Mouse (Mus musculus): Measurements from ENCODE around the gene Cab39. TPM values are rescaled to one million over a fixed set of nuclear protein-coding genes. Genes with fewer than 3 reads are reported as not detected.

Cab39 gene
- total RNA-seq, 2 experiments from 2014 or later = 133 to 143 TPM

DNA sequence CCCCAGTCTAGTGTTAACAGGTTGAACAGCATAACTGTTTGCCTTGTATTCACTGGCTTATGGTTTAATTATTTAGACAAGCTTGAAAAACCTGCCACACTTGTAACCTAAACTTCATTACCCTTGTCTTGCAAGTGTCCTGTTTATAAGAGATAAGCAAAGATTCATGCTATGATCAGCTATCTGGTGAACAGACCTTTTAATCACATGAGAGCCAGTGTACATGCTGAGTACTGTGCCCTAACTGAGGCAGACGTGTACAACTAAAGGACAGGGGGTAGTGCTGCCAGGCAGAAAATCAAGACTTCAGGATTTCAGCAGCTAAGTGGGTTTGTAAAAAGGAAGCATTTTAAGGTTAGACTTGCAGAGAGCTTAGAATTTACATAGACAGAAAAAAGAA, 46.5 kb downstream of the Cab39 start:
- intact Hi-C loops (cut with DNase I) = loop anchor here (5.0 kb wide), 1 partner anchor 47 kb away; the partner anchor contains the start of gene Cab39

GRCm38 (mm10) chr1:85840421-85840820, 47.2 kb downstream of the Cab39 start:
- DNase-seq (ENCODE audit: low spot score in 2 of 2) = no peak
- intact Hi-C loops (cut with DNase I) = loop anchor here (5.0 kb wide), 1 partner anchor 48 kb away; the partner anchor contains the start of gene Cab39

More for the DNA sequence above, 46.5 kb downstream of the Cab39 start:
- DNase-seq (ENCODE audit: low spot score in 2 of 2) = no peak

- intact Hi-C loops (cut with DNase I) = loop anchor here (5.0 kb wide), 1 partner anchor 50 kb away; the partner anchor contains the start of gene Cab39
- peak in 1 of 2 experiments; percentile 52 for DNase-seq (ENCODE audit: low spot score in 2 of 2)
Measured at GRCm38 (mm10) chr1:85842251-85842650, 49.0 kb downstream of the Cab39 start.

DNA sequence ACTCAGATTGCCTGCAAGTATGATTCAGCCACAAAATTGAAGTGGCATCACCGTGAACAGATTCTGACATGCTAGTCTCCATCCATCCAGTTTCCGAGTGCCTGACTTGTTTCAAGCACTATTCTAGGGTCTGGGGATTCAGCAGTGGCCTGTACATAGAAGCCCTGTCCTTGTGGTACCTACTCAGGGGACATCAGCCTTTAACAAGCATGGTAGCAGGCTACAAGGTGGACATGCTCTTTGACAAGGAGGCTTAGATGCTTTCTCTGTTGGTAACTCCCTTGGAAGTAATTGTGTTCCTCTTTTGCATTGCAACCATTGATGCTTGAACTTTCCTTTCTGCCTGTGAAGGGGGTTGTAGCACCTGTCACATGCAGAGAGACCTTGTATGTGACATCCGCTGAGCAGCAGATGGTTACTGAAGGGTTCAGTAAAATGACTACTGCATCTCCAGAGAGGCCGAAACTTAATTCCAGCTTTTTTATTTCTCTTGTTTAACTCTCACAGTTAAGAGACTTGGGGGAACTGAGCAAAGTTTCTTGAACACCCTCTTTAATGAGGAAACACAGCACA, 50.1 kb downstream of the Cab39 start:
- no peak for DNase-seq (ENCODE audit: low spot score in 2 of 2)
- intact Hi-C loops (cut with DNase I) = loop anchor here (5.0 kb wide), 1 partner anchor 51 kb away; the partner anchor contains the start of gene Cab39

DNA sequence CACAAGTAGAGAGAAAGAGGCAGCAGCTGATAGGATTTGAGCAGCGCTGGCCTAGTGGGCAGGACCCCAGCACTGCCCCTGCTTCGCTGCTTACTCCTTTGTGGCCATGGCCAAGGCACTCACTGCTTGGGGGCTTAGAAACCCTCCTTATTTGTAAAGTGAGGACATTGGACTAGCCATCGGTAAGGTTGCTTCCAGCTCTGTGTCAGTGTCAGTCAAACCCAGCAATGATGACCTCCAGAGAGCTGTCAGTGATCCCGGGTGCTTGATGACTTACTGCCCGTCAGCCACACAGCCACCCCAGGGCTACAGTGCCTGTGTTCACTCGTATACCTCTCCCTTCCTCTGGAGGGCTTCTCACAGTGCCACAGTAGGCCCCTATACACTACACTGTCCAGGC, 51.7 kb downstream of the Cab39 start:
- intact Hi-C loops (cut with DNase I) = loop anchor here (5.0 kb wide), 1 partner anchor 53 kb away; the partner anchor contains the start of gene Cab39
- DNase-seq (ENCODE audit: low spot score in 2 of 2) = no peak

DNA sequence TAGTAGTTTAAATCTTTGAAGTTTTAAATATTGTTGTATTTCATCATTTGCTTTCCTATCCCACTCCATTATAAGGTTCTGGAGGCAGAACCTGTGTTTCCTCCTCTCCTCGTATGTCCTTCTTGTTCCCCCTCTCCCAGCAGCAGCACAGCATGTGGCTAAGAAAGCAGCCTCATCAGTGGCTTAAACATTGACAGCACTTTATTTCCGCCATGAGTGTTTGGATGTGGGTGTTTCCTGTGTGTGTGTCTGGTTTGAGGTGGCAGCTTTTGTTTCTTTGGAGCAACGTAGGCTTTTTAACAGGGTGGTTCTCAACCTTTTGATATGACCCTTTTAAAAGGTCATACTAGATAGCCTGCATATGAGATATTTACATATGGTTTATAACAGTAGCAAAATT, 52.2 kb downstream of the Cab39 start:
- intact Hi-C loops (cut with DNase I) = no loop called here
- no peak for DNase-seq (ENCODE audit: low spot score in 2 of 2)

GRCm38 (mm10) chr1:85849016-85849415, 55.8 kb downstream of the Cab39 start:
- DNase-seq (ENCODE audit: low spot score in 2 of 2) = no peak
- intact Hi-C loops (cut with DNase I) = no loop called here

DNA sequence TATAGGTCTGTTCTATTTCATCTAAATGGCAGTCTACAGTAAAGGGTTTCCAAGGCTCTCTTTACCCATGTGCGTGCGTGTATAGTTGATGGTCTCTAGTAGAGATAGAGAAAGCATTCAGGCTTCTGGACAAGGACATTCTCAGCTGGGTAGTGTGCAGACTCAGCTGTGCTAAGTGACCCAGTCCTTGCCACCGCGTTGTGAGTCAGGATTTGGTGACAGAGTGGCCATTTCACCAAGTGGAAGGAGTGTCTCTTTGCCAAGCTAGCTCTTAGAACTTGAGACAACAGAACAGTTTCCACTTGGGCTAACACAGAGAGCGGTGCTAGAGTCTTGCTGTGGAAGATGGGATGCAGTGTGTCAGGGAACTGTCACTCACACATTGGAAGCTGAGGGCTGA, 57.6 kb downstream of the Cab39 start:
- no peak for DNase-seq (ENCODE audit: low spot score in 2 of 2)
- intact Hi-C loops (cut with DNase I) = loop anchor here (5.0 kb wide), 1 partner anchor 81 kb away; no protein-coding TSS in a partner anchor

DNA sequence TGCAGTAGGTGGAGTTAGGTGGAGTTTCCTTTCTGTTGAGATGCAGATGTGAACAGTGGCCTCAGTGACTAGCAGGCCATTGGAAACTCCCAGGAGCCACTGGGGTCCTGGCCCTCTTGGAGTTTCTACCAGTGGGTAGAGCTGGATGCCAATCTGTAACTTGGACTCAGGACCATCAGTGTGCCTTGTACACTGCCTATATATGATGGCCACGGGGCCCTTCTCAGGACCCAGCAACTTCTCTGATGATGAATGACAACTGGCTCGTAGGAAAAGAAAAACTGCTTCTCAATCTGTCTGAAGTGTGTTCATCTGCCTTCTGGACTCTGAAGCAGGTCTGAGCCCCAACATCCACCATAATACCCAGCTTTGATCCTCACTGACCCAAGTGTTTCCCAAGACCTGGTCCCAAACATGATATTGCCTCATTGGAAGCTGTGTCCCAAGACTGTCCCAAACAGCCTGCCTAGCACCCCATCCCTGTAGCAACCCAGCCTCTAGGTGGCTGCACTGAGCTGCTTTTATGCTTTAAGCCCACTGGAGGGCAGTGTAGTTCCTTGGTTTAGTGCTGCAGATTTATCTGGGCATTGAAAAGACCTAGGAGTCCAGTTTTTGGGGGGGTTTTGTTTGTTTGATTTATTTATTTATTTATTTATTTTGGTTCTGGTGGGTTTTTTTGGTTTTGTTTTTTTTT, 59.9 kb downstream of the Cab39 start:
- intact Hi-C loops (cut with DNase I) = loop anchor here (1.0 to 5.0 kb wide), 3 partner anchors 42 to 155 kb away; partner anchors contain the start of gene Itm2c
- DNase-seq (ENCODE audit: low spot score in 2 of 2) = peak; percentile 79 to 85

DNA sequence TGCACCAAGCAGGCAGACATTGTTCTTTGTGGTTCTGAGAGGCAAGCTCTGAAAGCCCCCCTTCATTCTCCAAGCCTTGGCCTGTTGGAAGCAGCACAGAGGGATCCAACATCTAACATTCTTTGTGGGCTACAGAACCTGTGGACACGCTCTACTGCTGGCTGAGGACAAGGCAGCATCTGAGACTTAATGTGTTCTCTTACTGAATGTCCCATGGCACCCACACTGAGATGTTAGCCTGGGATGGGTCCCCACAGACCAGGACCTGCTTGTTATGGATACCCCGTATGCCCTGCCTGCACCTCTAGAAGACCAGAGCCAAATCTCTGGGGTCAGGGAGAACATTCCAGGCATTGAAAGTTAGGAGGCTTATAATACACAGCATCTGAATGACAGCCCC, 60.6 kb downstream of the Cab39 start:
- DNase-seq (ENCODE audit: low spot score in 2 of 2) = no peak
- intact Hi-C loops (cut with DNase I) = loop anchor here (1.0 to 5.0 kb wide), 3 partner anchors 41 to 154 kb away; partner anchors contain the start of gene Itm2c

- intact Hi-C loops (cut with DNase I) = loop anchor here (5.0 kb wide), 1 partner anchor 78 kb away; no protein-coding TSS in a partner anchor
- DNase-seq (ENCODE audit: low spot score in 2 of 2) = no peak
Measured at GRCm38 (mm10) chr1:85854475-85854874, 61.2 kb downstream of the Cab39 start.

DNA sequence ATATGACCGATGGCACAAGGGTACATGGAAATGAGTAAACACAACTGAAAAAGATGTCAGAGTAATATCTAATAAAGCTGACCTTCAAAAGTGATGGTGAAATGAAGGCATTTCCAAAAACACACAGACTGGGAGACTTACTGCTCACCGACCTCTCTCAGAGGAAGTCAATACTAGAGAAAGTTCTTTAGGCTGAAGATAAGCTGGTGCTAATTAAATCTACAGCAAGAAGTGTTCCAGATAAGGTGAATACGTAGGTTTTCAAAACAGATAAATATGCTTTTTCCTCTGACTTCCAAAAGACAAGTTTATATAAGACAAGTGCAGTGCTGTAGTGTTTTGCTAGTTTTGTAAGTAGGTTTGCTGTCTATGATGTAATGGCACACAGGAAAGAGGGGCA, 63.0 kb downstream of the Cab39 start:
- no peak for DNase-seq (ENCODE audit: low spot score in 2 of 2)
- intact Hi-C loops (cut with DNase I) = no loop called here

DNA sequence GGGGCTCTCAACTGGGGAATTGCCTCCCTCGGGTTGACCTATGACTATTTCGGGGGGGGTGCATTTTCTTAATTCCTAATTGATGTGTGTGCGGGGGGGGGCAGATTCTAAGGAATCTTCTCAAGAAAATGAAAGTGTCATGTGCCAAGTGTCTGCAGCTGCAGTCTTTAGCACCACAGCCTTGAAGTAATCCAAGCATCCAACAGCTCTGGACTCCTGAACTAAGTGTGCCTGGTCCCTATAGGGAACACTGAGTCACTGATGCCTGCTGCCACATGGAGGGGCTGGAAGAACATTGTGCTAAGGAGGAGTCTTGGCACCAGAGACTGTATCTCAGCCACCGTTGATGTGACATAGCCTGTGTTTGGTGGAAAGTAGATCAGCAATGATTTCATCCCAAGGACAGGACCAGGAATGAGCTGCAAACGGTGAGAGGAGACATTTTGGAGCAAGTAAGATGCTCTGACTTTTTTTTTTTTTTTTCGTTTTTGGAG, 64.1 kb downstream of the Cab39 start:
- intact Hi-C loops (cut with DNase I) = no loop called here
- peak in 1 of 2 experiments; percentile 57 for DNase-seq (ENCODE audit: low spot score in 2 of 2)

- intact Hi-C loops (cut with DNase I) = no loop called here
- DNase-seq (ENCODE audit: low spot score in 2 of 2) = no peak
Measured at GRCm38 (mm10) chr1:85864383-85864782, 71.1 kb downstream of the Cab39 start.

GRCm38 (mm10) chr1:85870001-85870400, 76.8 kb downstream of the Cab39 start:
- DNase-seq (ENCODE audit: low spot score in 2 of 2) = peak; percentile 53 to 84
- intact Hi-C loops (cut with DNase I) = loop anchor here (2.0 kb wide), 1 partner anchor 25 kb away; the partner anchor contains the start of gene Itm2c

GRCm38 (mm10) chr1:85870546-85870945, 77.3 kb downstream of the Cab39 start:
- intact Hi-C loops (cut with DNase I) = loop anchor here (2.0 kb wide), 1 partner anchor 24 kb away; the partner anchor contains the start of gene Itm2c
- DNase-seq (ENCODE audit: low spot score in 2 of 2) = no peak

GRCm38 (mm10) chr1:85882003-85882402, 88.8 kb downstream of the Cab39 start:
- intact Hi-C loops (cut with DNase I) = no loop called here
- DNase-seq (ENCODE audit: low spot score in 2 of 2) = no peak

DNA sequence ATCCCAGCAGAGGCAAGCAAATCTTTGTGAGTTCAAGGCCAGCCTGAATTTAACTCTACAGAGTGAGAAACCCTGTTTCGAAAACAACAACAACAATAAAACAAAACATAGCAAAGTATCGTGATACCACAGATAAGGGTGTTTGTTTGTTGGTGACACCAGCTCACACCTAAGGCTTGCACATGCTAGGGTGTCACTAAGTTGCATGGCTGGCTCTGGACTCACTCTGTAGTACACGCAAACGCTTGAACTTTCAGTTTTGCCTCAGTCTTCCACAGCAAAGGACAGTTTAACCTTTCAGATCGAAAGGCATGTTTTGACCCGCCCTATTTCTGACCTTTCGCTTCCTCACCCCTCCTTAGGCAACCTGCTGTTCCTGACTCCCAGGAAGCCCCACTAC, 94.0 kb downstream of the Cab39 start:
- intact Hi-C loops (cut with DNase I) = no loop called here
- DNase-seq (ENCODE audit: low spot score in 2 of 2) = no peak

GRCm38 (mm10) chr1:85894231-85894747, 101.0 kb downstream of the Cab39 start, which contains the start of gene Itm2c:
Gene Itm2c (plus strand): TSS chr1:85894281.
- peak; percentile 91 to 92 for DNase-seq (ENCODE audit: low spot score in 2 of 2)
- intact Hi-C loops (cut with DNase I) = loop anchor here (2.0 kb wide), 3 partner anchors 23 to 41 kb away; no protein-coding TSS in a partner anchor

Data from left cerebral cortex, postnatal 14 days (tissue).